Mouse (Mus musculus) limb, embryonic 12.5 days (tissue): ENCODE data around the gene 1700017B05Rik. TPM values are rescaled to one million over a fixed set of nuclear protein-coding genes. Genes with fewer than 3 reads are reported as not detected.

Experiments used
- ATAC-seq: fragments of 200-750 bp; cut with Nextera tagmentation; 2 replicates; pipeline ENCODE4 v1.8.0; 2017; ENCODE audit warnings: low read depth, moderate TSS enrichment; ENCODE audit not compliant: insufficient number of reproducible peaks, insufficient read depth, low FRiP score, low TSS enrichment
- H3K27ac ChIP-seq: fragments of 300-500 bp; sonication (generic); 2 replicates; pipeline ENCODE4 v1.5.1; 2016; ENCODE audit warnings: mild to moderate bottlenecking, moderate library complexity
- H3K27me3 ChIP-seq: fragments of 300-500 bp; sonication (generic); 2 replicates; pipeline ENCODE4 v1.6.1; 2016; ENCODE audit warnings: mild to moderate bottlenecking, moderate library complexity
- H3K36me3 ChIP-seq: fragments of 300-500 bp; sonication (generic); 2 replicates; pipeline ENCODE4 v1.6.1; 2016; ENCODE audit warnings: mild to moderate bottlenecking, moderate library complexity
- H3K4me1 ChIP-seq: fragments of 300-500 bp; sonication (generic); replicated peaks from 2 replicates; pipeline ENCODE4 v1.6.1; 2016
- H3K4me2 ChIP-seq: fragments of 300-500 bp; sonication (generic); 2 replicates; pipeline ENCODE4 v1.6.1; 2016; ENCODE audit warnings: mild to moderate bottlenecking, moderate library complexity
- H3K4me3 ChIP-seq: fragments of 300-500 bp; sonication (generic); replicated peaks from 2 replicates; pipeline ENCODE4 v1.5.1; 2016; ENCODE audit warnings: mild to moderate bottlenecking
- H3K9ac ChIP-seq: fragments of 300-500 bp; sonication (generic); replicated peaks from 2 replicates; pipeline ENCODE4 v1.6.1; 2016; ENCODE audit warnings: mild to moderate bottlenecking, moderate library complexity
- H3K9me3 ChIP-seq: fragments of 300-500 bp; sonication (generic); 2 replicates; pipeline ENCODE4 v1.6.1; 2016; ENCODE audit warnings: mild to moderate bottlenecking, moderate library complexity
- WGBS: fragments of 180-500 bp; shearing (Covaris S2); methylation state at CpG from one replicate; pipeline ENCODE4 v1.1.7; 2016; 5-methylcytosine and 5-hydroxymethylcytosine counted together
- polyA plus RNA-seq: library from polyadenylated mRNA; unstranded; fragments of >200 nt; fragmentation: Nextera tagmentation; extraction: Ambion mirVana; gene quantifications from 2 replicates; pipeline ENCODE4 v1.2.1, GENCODE M21; 2016

1700017B05Rik gene
- polyA plus RNA-seq, 1 experiment from 2014 or later, result 15.3 TPM

- H3K27me3 ChIP-seq, result peaks cover 11% of the 10 kb centered on the region
- WGBS, result 45% methylated on average over 9 of the region's 9 CpGs
- no peak overlapping the region for H3K4me2 ChIP-seq
- H3K4me3 ChIP-seq, result no peak overlapping the region
- no peak overlapping the region for H3K27ac ChIP-seq
- H3K9me3 ChIP-seq, result no peaks in the 10 kb centered on the region
- ATAC-seq, result no peak
- no peaks in the 10 kb centered on the region for H3K36me3 ChIP-seq
- peaks cover 25% of the 10 kb centered on the region for H3K4me1 ChIP-seq
- H3K9ac ChIP-seq, result no peak overlapping the region
Measured at GRCm38 (mm10) chr9:57271837-57272562, 9.6 kb upstream of the 1700017B05Rik start.

GRCm38 (mm10) chr9:57271081-57271480 is 8.7 kb upstream of the 1700017B05Rik start:
- WGBS, result 18% methylated on average over 1 of the region's 1 CpGs
- Histone ChIP-seq H3K4me2 (no peak overlapping the region), H3K4me3 (no peak overlapping the region), H3K27me3 (peaks cover 19% of the 10 kb centered on the region), H3K9me3 (no peaks in the 10 kb centered on the region), H3K9ac (no peak overlapping the region), H3K4me1 (peaks cover 29% of the 10 kb centered on the region), H3K27ac (no peak overlapping the region), H3K36me3 (no peaks in the 10 kb centered on the region)
- no peak for ATAC-seq

- Histone ChIP-seq H3K9ac (no peak overlapping the region; the same call in 1 of the 2 replicates), H3K4me1 (peaks cover 29% of the 10 kb centered on the region), H3K4me3 (no peak overlapping the region), H3K27ac (no peak overlapping the region), H3K27me3 (peaks cover 24% of the 10 kb centered on the region), H3K4me2 (no peak overlapping the region), H3K9me3 (no peaks in the 10 kb centered on the region), H3K36me3 (no peaks in the 10 kb centered on the region)
- WGBS, result under 1% methylated on average over 8 of the region's 8 CpGs
- no peak for ATAC-seq
Measured at GRCm38 (mm10) chr9:57270399-57270798, 8.0 kb upstream of the 1700017B05Rik start.

GRCm38 (mm10) chr9:57269384-57269783 is 7.0 kb upstream of the 1700017B05Rik start:
- Histone ChIP-seq H3K4me2 (no peak overlapping the region), H3K4me3 (no peak overlapping the region), H3K36me3 (no peaks in the 10 kb centered on the region), H3K4me1 (peaks cover 34% of the 10 kb centered on the region), H3K9me3 (no peaks in the 10 kb centered on the region), H3K27ac (no peak overlapping the region), H3K9ac (no peak overlapping the region), H3K27me3 (peaks cover 27% of the 10 kb centered on the region)
- ATAC-seq, result no peak
- WGBS, result 33% methylated on average over 1 of the region's 1 CpGs

- no peak overlapping the region for H3K9ac ChIP-seq
- no peak overlapping the region for H3K4me3 ChIP-seq
- no peaks in the 10 kb centered on the region for H3K9me3 ChIP-seq
- H3K4me2 ChIP-seq, result no peak overlapping the region
- ATAC-seq, result no peak
- WGBS, result 0% methylated on average over 3 of the region's 3 CpGs
- no peaks in the 10 kb centered on the region for H3K36me3 ChIP-seq
- H3K27ac ChIP-seq, result no peak overlapping the region
- peaks cover 32% of the 10 kb centered on the region for H3K27me3 ChIP-seq
- peaks cover 29% of the 10 kb centered on the region for H3K4me1 ChIP-seq
Measured at GRCm38 (mm10) chr9:57268575-57268974, 6.2 kb upstream of the 1700017B05Rik start.

GRCm38 (mm10) chr9:57268078-57268477 is 5.7 kb upstream of the 1700017B05Rik start:
- Histone ChIP-seq H3K4me3 (no peak overlapping the region), H3K9me3 (no peaks in the 10 kb centered on the region), H3K9ac (no peak overlapping the region), H3K27me3 (peaks cover 32% of the 10 kb centered on the region), H3K4me2 (no peak overlapping the region), H3K36me3 (no peaks in the 10 kb centered on the region), H3K4me1 (peaks cover 29% of the 10 kb centered on the region), H3K27ac (no peak overlapping the region)
- 19% methylated on average over 10 of the region's 10 CpGs for WGBS
- ATAC-seq, result no peak

- Histone ChIP-seq H3K9me3 (no peaks in the 10 kb centered on the region), H3K27ac (no peak overlapping the region), H3K4me1 (peaks cover 29% of the 10 kb centered on the region), H3K36me3 (no peaks in the 10 kb centered on the region), H3K4me3 (no peak overlapping the region), H3K4me2 (no peak overlapping the region), H3K9ac (no peak overlapping the region), H3K27me3 (peaks cover 32% of the 10 kb centered on the region)
- 25% methylated on average over 5 of the region's 5 CpGs for WGBS
- no peak for ATAC-seq
Measured at GRCm38 (mm10) chr9:57267421-57267820, 5.0 kb upstream of the 1700017B05Rik start.

GRCm38 (mm10) chr9:57265125-57265524 is 2.7 kb upstream of the 1700017B05Rik start:
- Histone ChIP-seq H3K9ac (no peak overlapping the region), H3K27ac (no peak overlapping the region), H3K36me3 (no peaks in the 10 kb centered on the region), H3K9me3 (no peaks in the 10 kb centered on the region), H3K4me2 (no peak overlapping the region), H3K4me3 (no peak overlapping the region), H3K4me1 (peaks cover 37% of the 10 kb centered on the region), H3K27me3 (peaks cover 28% of the 10 kb centered on the region)
- no peak for ATAC-seq
- WGBS, result 34% methylated on average over 5 of the region's 5 CpGs

GRCm38 (mm10) chr9:57262795-57263684 is 628 bp upstream of the 1700017B05Rik start:
- Histone ChIP-seq H3K9me3 (no peaks in the 10 kb centered on the region), H3K9ac (peak overlapping the region; percentile 89), H3K27me3 (peaks cover 28% of the 10 kb centered on the region), H3K4me2 (peak overlapping the region; percentile 96), H3K27ac (peak overlapping the region; percentile 86; the same call in 1 of the 2 replicates), H3K4me1 (peaks cover 32% of the 10 kb centered on the region), H3K36me3 (peaks cover 9% of the 10 kb centered on the region), H3K4me3 (peak overlapping the region; percentile 82)
- 52% methylated on average over 13 of the region's 13 CpGs for WGBS
- no peak for ATAC-seq

GRCm38 (mm10) chr9:57261516-57261912 is 898 bp downstream of the 1700017B05Rik start:
- peak overlapping the region; percentile 96 for H3K4me2 ChIP-seq
- WGBS, result 0% methylated on average over 26 of the region's 26 CpGs
- peaks cover 21% of the 10 kb centered on the region for H3K4me1 ChIP-seq
- peaks cover 25% of the 10 kb centered on the region for H3K36me3 ChIP-seq
- peak overlapping the region; percentile 86; the same call in 1 of the 2 replicates for H3K27ac ChIP-seq
- no peaks in the 10 kb centered on the region for H3K9me3 ChIP-seq
- H3K4me3 ChIP-seq, result peak overlapping the region; percentile 82
- H3K27me3 ChIP-seq, result peaks cover 22% of the 10 kb centered on the region
- 0 out of 2 replicates have a peak, but pooled peaks have one; percentile 32 for ATAC-seq
- H3K9ac ChIP-seq, result peak overlapping the region; percentile 89

- Histone ChIP-seq H3K9me3 (no peaks in the 10 kb centered on the region), H3K4me3 (peak overlapping the region; percentile 82), H3K4me1 (peaks cover 21% of the 10 kb centered on the region), H3K27me3 (peaks cover 17% of the 10 kb centered on the region), H3K9ac (peak overlapping the region; percentile 89), H3K27ac (no peak overlapping the region), H3K4me2 (peak overlapping the region; percentile 96), H3K36me3 (peaks cover 30% of the 10 kb centered on the region)
- no peak for ATAC-seq
- 14% methylated on average over 12 of the region's 12 CpGs for WGBS
Measured at GRCm38 (mm10) chr9:57260940-57261339, 1.5 kb downstream of the 1700017B05Rik start.
